Mouse (Mus musculus) skeletal muscle tissue, adult 2 months (tissue): ENCODE results near the gene Slc17a7.
"Not testable (repeated sequence)": the region's sequence is repeated elsewhere in the genome, so short reads cannot be mapped to it uniquely, and the experiment has no call there.

ENCODE experiments used
- DNase-seq: peaks from one replicate; pipeline ENCODE4 v3.0.0-alpha.2; 2012; ENCODE audit warnings: low read depth, low spot score

The Slc17a7 gene

GRCm38 (mm10) chr7:45133446-45134159, 30.1 kb upstream of the Slc17a7 start:
- no peak for DNase-seq

- DNase-seq: no peak
Measured at GRCm38 (mm10) chr7:45134544-45135026, 29.2 kb upstream of the Slc17a7 start.

- no peak for DNase-seq
Measured at GRCm38 (mm10) chr7:45135370-45135769, 28.4 kb upstream of the Slc17a7 start.

GRCm38 (mm10) chr7:45135993-45136567, 27.7 kb upstream of the Slc17a7 start, which contains the start of the genes Gm45713 and Flt3l:
Gene Gm45713 (minus strand): TSS chr7:45136231.
Gene Flt3l (minus strand): TSS chr7:45136432.
- peak; percentile 94 for DNase-seq

GRCm38 (mm10) chr7:45137171-45138006, 26.4 kb upstream of the Slc17a7 start:
- DNase-seq: no peak

GRCm38 (mm10) chr7:45138403-45138802, 25.3 kb upstream of the Slc17a7 start:
- DNase-seq: no peak

- DNase-seq: no peak
Measured at GRCm38 (mm10) chr7:45139904-45140723, 23.6 kb upstream of the Slc17a7 start.

GRCm38 (mm10) chr7:45141319-45141718, 22.4 kb upstream of the Slc17a7 start:
- no peak for DNase-seq

GRCm38 (mm10) chr7:45141914-45142313, 21.8 kb upstream of the Slc17a7 start:
- no peak for DNase-seq

GRCm38 (mm10) chr7:45144368-45145174, 19.2 kb upstream of the Slc17a7 start:
- DNase-seq: no peak

- DNase-seq: no peak
Measured at GRCm38 (mm10) chr7:45145460-45145859, 18.3 kb upstream of the Slc17a7 start.

GRCm38 (mm10) chr7:45147267-45147666, 16.5 kb upstream of the Slc17a7 start:
- DNase-seq: no peak

GRCm38 (mm10) chr7:45147899-45148298, 15.8 kb upstream of the Slc17a7 start:
- DNase-seq: no peak

GRCm38 (mm10) chr7:45148534-45149098, 15.1 kb upstream of the Slc17a7 start:
- no peak for DNase-seq

GRCm38 (mm10) chr7:45149545-45149944, 14.2 kb upstream of the Slc17a7 start:
- no peak for DNase-seq

- DNase-seq: no peak
Measured at GRCm38 (mm10) chr7:45150321-45150720, 13.4 kb upstream of the Slc17a7 start.

- DNase-seq: peak; percentile 70
Measured at GRCm38 (mm10) chr7:45151303-45151702, 12.4 kb upstream of the Slc17a7 start.

- DNase-seq: not testable (repeated sequence)
Measured at GRCm38 (mm10) chr7:45153052-45153451, 10.7 kb upstream of the Slc17a7 start.

GRCm38 (mm10) chr7:45153586-45153985, 10.2 kb upstream of the Slc17a7 start:
- DNase-seq: no peak
